Mouse (Mus musculus): ENCODE measurements around the gene Arf6.

DNA sequence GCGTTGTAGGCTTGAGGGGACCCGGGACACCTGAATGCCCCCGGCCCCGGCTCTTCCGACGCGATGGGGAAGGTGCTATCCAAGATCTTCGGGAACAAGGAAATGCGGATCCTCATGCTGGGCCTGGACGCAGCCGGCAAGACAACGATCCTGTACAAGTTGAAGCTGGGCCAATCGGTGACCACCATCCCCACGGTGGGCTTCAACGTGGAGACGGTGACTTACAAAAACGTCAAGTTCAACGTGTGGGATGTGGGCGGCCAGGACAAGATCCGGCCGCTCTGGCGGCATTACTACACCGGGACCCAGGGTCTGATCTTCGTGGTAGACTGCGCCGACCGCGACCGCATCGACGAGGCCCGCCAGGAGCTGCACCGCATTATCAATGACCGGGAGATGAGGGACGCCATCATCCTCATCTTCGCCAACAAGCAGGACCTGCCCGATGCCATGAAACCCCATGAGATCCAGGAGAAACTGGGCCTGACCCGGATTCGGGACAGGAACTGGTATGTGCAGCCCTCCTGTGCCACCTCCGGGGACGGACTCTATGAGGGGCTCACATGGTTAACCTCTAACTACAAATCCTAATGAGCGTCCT, 881 bp downstream of the Arf6 start:
- TF ChIP-seq FLI1 (IDR thresholded peaks at IDR 0.05; ENCODE audit: low read length), result no peak
- no peak for TF ChIP-seq GATA1 (IDR thresholded peaks at IDR 0.05; ENCODE audit: borderline replicate concordance, low read length)

Measured in megakaryocyte, embryonic 14.5 days (primary cell).